Mouse (Mus musculus): ENCODE measurements around the gene Irf2. TPM values are rescaled to one million over a fixed set of nuclear protein-coding genes. Genes with fewer than 3 reads are reported as not detected.

The Irf2 gene
- polyA plus RNA-seq, 1 experiment from 2014 or later, result 11.0 TPM

DNA sequence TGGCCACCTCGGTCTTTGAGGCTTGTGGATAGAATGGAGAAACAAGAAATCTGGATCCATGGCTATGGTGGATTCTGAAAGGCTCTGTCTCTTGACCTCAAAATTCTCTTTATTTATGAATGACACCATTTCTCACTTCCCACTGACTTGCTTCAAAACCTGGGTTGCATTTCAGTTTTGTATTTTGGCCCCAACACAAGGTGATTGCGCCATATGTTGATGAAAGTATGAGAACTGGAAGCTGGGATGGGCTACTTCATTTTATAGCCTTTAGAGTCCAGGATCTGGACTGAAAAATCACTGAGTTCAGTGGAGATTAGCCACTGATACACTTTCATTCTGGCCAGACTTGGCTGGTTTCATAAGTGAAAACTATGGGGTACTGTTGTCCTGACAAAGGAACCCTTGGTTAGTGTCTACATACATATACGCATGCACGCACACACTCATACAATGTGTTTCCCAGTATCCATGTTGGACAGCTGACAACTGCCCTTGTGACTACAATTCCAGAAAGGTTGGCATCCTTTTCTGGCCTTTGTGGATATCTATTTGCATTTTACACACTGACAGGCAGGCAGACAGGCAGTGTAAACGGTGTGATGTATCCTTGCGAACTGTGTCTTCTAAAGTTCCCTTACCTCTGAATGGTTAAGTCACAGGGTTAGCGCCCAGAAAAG lies 89.3 kb downstream of the Irf2 start:
- DNase-seq (ENCODE audit: low spot score), result no peak
- Histone ChIP-seq H3K4me3 (replicated peaks; ENCODE audit: low read length) (no peak overlapping the region), H3K9ac (no peak overlapping the region), H3K4me1 (replicated peaks; ENCODE audit: control insufficient read depth, insufficient read depth, low read length) (no peaks in the 10 kb centered on the region), H3K9me3 (ENCODE audit: control insufficient read depth, low read length) (no peaks in the 10 kb centered on the region), H3K27ac (no peak overlapping the region), H3K27me3 (ENCODE audit: control insufficient read depth, insufficient read depth, low read length) (no peaks in the 10 kb centered on the region), H3K36me3 (replicated peaks; ENCODE audit: control insufficient read depth, insufficient read depth) (no peaks in the 10 kb centered on the region), H3K4me2 (replicated peaks) (no peak overlapping the region)
- 84% methylated on average over 7 of the region's 7 CpGs for WGBS
- no peak for ATAC-seq (ENCODE audit: low FRiP score)

DNA sequence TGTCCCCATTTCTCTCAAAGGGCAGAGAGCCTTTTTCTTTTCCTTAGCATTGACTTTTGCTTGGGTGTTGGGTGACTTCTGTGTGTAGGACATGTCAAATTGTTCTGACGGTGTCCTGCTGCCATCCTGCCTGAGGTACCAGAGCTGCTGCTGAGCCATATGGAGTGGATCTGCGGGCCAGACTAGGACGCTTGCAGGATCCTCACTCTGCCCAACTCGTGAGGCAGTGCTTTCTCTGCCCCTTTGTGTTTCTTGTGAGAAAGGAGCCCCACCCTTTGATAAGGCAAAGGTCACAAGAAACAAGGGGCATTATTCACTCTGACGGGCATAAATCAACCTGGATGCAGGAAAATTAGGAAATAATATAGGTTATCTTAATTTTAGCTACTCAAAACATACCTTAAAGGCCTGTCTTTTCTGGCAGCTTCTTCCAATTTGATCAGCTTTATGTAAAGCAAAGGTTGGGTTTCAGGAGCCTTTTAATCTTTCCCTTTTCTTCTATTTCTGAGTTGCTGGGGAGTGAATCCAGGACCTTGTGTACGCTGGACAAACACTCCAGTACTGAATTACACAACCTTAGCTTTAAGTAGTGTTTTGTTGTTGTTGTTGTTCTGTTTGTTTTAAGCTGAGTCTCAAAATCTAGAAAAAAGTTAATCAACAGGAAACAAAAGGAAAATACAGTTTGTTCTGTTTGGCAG lies 90.0 kb downstream of the Irf2 start:
- Histone ChIP-seq H3K4me1 (replicated peaks; ENCODE audit: control insufficient read depth, insufficient read depth, low read length) (no peaks in the 10 kb centered on the region), H3K27me3 (ENCODE audit: control insufficient read depth, insufficient read depth, low read length) (no peaks in the 10 kb centered on the region), H3K4me2 (replicated peaks) (no peak overlapping the region), H3K9me3 (ENCODE audit: control insufficient read depth, low read length) (no peaks in the 10 kb centered on the region), H3K36me3 (replicated peaks; ENCODE audit: control insufficient read depth, insufficient read depth) (no peaks in the 10 kb centered on the region), H3K9ac (no peak overlapping the region), H3K27ac (no peak overlapping the region), H3K4me3 (replicated peaks; ENCODE audit: low read length) (no peak overlapping the region)
- no peak for DNase-seq (ENCODE audit: low spot score)
- WGBS, result 69% methylated on average over 6 of the region's 6 CpGs
- no peak for ATAC-seq (ENCODE audit: low FRiP score)

DNA sequence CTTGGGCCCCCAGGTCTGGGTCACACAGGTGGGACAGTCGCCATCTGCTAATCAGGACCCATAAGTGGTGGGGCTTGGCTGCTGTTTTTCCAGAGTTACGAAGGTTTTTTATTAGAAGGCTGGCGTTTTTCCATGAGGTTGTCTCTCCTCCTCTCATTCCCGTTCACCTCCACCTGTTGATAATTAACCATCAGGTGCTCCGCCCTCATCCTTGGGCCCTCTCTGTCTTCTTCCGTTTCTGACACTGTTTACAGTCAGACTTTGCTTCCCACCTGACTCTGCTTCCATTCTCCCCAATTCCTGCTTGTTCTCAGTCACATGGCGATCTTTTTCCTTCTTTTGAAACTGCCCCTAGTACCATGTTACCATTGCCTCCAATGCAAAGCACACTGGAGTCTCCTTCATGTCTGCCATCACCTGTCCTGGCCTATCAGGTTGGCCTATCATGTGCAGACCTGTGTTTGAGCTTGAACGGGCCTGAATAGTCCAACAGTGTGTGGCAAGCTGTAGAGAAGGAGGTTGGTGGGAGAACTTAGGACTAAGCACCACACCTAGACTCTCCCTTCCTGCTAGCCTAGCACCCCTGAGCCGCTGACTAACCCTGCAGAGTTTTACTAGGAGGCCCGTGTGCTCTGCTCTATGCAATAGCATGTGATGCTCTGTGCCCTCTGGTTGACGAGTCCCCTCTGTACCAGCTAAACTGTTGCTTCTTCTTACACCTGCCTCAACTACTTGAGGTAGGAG lies 90.8 kb downstream of the Irf2 start:
- 93% methylated on average over 11 of the region's 11 CpGs for whole genome bisulfite sequencing
- no peaks in the 10 kb centered on the region for H3K4me1 ChIP-seq (replicated peaks; ENCODE audit: control insufficient read depth, insufficient read depth, low read length)
- no peak overlapping the region for H3K4me3 ChIP-seq (replicated peaks; ENCODE audit: low read length)
- H3K36me3 ChIP-seq (replicated peaks; ENCODE audit: control insufficient read depth, insufficient read depth), result no peaks in the 10 kb centered on the region
- H3K9ac ChIP-seq, result no peak overlapping the region
- no peaks in the 10 kb centered on the region for H3K27me3 ChIP-seq (ENCODE audit: control insufficient read depth, insufficient read depth, low read length)
- no peak overlapping the region for H3K27ac ChIP-seq
- no peaks in the 10 kb centered on the region for H3K9me3 ChIP-seq (ENCODE audit: control insufficient read depth, low read length)
- no peak overlapping the region for H3K4me2 ChIP-seq (replicated peaks)
- ATAC-seq (ENCODE audit: low FRiP score) (no peak), DNase-seq (ENCODE audit: low spot score) (no peak)

DNA sequence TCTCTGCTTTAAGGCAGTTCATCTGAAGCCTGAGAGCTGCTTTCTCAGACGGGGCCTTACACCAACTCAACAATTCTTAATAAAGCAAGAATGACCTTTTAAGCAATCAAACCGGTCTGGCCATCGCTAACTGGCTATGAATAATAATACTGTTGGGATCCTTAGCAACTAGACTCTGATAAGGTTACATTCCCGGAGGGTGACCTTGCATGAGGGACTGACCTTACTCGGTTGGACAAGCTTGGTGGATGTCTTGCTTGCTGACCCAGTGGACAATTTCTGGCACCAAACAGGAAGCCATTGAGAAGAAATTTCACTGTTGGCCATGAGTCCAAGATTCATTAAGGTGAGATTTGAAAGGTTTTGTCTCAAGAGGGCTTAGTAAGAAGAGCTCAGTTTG lies 92.4 kb downstream of the Irf2 start:
- DNase-seq (ENCODE audit: low spot score), result no peak
- no peak overlapping the region for H3K4me2 ChIP-seq (replicated peaks)
- no peak for ATAC-seq (ENCODE audit: low FRiP score)
- no peaks in the 10 kb centered on the region for H3K9me3 ChIP-seq (ENCODE audit: control insufficient read depth, low read length)
- H3K27me3 ChIP-seq (ENCODE audit: control insufficient read depth, insufficient read depth, low read length), result no peaks in the 10 kb centered on the region
- no peaks in the 10 kb centered on the region for H3K36me3 ChIP-seq (replicated peaks; ENCODE audit: control insufficient read depth, insufficient read depth)
- H3K4me3 ChIP-seq (replicated peaks; ENCODE audit: low read length), result no peak overlapping the region
- H3K4me1 ChIP-seq (replicated peaks; ENCODE audit: control insufficient read depth, insufficient read depth, low read length), result no peaks in the 10 kb centered on the region
- H3K27ac ChIP-seq, result no peak overlapping the region
- 84% methylated on average over 5 of the region's 5 CpGs for WGBS
- no peak overlapping the region for H3K9ac ChIP-seq

DNA sequence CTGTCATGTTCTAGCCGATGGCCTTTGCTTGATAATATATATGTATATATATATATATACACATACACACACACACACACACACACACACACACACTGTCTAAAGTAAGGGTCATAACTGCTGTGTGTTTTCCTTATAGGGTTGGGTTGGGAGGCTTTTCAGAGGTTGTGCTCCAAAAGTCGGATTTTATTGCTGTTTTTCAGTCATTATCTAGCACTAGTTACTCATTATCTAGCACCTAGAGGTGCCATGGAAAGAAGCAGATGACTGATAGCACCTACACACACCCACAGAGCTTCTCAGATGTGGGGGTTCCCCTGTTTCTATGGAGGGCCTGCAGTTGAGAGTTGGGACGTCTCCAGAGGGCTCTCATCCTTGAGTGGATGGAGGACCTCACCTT lies 92.9 kb downstream of the Irf2 start:
- Histone ChIP-seq H3K27ac (no peak overlapping the region), H3K9me3 (ENCODE audit: control insufficient read depth, low read length) (no peaks in the 10 kb centered on the region), H3K4me1 (replicated peaks; ENCODE audit: control insufficient read depth, insufficient read depth, low read length) (no peaks in the 10 kb centered on the region), H3K9ac (no peak overlapping the region), H3K36me3 (replicated peaks; ENCODE audit: control insufficient read depth, insufficient read depth) (no peaks in the 10 kb centered on the region), H3K4me3 (replicated peaks; ENCODE audit: low read length) (no peak overlapping the region), H3K4me2 (replicated peaks) (no peak overlapping the region), H3K27me3 (ENCODE audit: control insufficient read depth, insufficient read depth, low read length) (no peaks in the 10 kb centered on the region)
- DNase-seq (ENCODE audit: low spot score), result no peak
- no peak for ATAC-seq (ENCODE audit: low FRiP score)
- 87% methylated on average over 3 of the region's 3 CpGs for WGBS

DNA sequence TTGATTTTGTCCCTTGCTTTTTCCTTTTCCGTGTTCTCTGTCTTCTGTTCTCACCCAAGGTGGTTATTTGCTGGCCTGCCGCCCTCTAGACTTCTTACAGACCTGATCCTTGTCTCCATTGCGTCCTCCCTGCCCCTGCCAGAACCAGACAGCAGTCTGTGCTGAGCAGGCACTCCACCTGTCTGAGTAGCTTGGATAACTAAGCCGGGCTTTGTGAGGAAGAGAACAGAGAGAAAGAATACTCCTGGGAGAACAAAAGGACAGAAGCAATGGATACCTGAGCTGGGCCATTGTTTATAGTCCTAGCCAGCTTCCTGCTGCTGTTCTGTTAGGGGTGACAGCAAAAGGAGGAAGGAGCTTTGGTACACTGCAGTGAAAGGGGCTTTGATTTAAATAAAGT lies 94.2 kb downstream of the Irf2 start:
- no peak for ATAC-seq (ENCODE audit: low FRiP score)
- Histone ChIP-seq H3K27ac (no peak overlapping the region), H3K9me3 (ENCODE audit: control insufficient read depth, low read length) (no peaks in the 10 kb centered on the region), H3K36me3 (replicated peaks; ENCODE audit: control insufficient read depth, insufficient read depth) (peaks cover 9% of the 10 kb centered on the region; the same call in 1 of the 2 replicates), H3K27me3 (ENCODE audit: control insufficient read depth, insufficient read depth, low read length) (no peaks in the 10 kb centered on the region), H3K4me1 (replicated peaks; ENCODE audit: control insufficient read depth, insufficient read depth, low read length) (no peaks in the 10 kb centered on the region), H3K4me3 (replicated peaks; ENCODE audit: low read length) (no peak overlapping the region), H3K4me2 (replicated peaks) (no peak overlapping the region), H3K9ac (no peak overlapping the region)
- no peak for DNase-seq (ENCODE audit: low spot score)
- 68% methylated on average over 4 of the region's 4 CpGs for WGBS

DNA sequence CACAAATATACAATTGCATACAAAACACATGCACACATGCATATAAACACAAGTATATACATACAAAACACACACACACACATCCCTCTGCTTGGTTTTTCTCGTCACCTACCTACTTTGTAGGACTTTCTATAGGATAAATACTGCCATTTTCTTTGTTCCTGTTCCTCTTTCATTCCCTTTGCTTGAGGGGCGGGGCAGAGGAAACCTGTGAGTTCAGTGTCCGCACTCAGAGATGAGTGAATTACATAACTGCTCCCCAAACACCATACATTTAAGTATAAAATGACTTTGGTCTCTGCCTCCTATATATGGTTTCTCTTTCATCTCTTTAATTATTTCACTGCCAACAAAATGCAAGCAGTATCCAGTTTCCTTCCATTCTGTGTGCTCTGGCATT lies 94.9 kb downstream of the Irf2 start:
- H3K9ac ChIP-seq, result no peak overlapping the region
- H3K27ac ChIP-seq, result no peak overlapping the region
- DNase-seq (ENCODE audit: low spot score), result no peak
- H3K4me2 ChIP-seq (replicated peaks), result no peak overlapping the region
- H3K4me3 ChIP-seq (replicated peaks; ENCODE audit: low read length), result no peak overlapping the region
- no peaks in the 10 kb centered on the region for H3K9me3 ChIP-seq (ENCODE audit: control insufficient read depth, low read length)
- no peak for ATAC-seq (ENCODE audit: low FRiP score)
- H3K36me3 ChIP-seq (replicated peaks; ENCODE audit: control insufficient read depth, insufficient read depth), result peaks cover 15% of the 10 kb centered on the region; the same call in 1 of the 2 replicates
- H3K27me3 ChIP-seq (ENCODE audit: control insufficient read depth, insufficient read depth, low read length), result no peaks in the 10 kb centered on the region
- H3K4me1 ChIP-seq (replicated peaks; ENCODE audit: control insufficient read depth, insufficient read depth, low read length), result no peaks in the 10 kb centered on the region
- WGBS, result 94% methylated on average over 3 of the region's 3 CpGs

DNA sequence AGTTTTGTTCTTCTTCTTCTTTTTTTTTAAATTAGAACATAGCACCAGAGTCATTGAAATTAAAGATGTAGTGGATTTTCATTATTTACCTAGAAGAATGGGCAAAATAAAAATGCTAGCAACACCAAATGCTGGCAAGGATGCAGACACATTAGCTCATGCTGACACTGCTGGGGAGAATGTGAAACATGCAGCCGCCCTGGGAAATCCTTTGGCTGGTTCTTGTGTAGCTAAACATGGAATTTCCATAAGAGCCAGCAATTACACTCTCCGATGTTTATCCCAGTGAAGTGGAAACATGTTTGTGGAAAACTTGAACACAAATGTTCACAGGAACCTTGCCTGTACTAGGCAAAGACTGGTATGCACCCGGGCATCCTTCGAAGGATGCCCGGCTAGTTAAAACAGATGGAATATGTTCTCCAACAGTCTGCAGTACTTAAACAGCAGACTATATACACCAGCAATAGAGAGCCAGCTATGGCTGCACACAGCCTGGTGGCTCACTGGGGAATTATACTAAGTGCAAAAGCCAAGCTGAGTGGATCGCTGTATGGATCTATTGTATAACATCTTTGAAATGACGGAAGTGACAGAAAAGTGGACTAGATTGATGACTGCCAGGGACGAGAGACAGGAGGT lies 96.6 kb downstream of the Irf2 start:
- no peak overlapping the region for H3K4me2 ChIP-seq (replicated peaks)
- H3K9me3 ChIP-seq (ENCODE audit: control insufficient read depth, low read length), result no peaks in the 10 kb centered on the region
- H3K36me3 ChIP-seq (replicated peaks; ENCODE audit: control insufficient read depth, insufficient read depth), result peaks cover 17% of the 10 kb centered on the region; the same call in 1 of the 2 replicates
- H3K4me3 ChIP-seq (replicated peaks; ENCODE audit: low read length), result no peak overlapping the region
- no peak overlapping the region for H3K27ac ChIP-seq
- no peak for DNase-seq (ENCODE audit: low spot score)
- no peak overlapping the region for H3K9ac ChIP-seq
- no peaks in the 10 kb centered on the region for H3K27me3 ChIP-seq (ENCODE audit: control insufficient read depth, insufficient read depth, low read length)
- no peak for ATAC-seq (ENCODE audit: low FRiP score)
- H3K4me1 ChIP-seq (replicated peaks; ENCODE audit: control insufficient read depth, insufficient read depth, low read length), result no peaks in the 10 kb centered on the region
- WGBS, result 84% methylated on average over 8 of the region's 8 CpGs

DNA sequence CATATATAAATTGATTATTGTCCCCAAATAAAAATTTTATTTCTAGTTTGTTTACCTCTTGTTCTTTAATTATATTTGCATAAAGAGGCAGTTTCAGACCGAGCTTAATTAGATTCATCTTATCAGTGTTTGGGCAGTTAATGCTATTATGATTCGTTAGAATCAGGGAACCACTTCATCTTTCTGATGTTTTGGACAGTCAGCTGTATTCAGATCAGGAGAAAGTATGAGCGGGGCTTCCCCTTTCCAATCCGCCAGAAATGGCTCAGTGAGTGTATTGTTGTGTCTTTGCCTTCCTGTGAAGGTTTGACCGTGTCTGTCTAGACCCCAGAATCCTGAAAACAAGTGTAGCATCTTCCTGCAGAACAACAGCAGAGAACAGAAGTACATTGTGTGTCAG lies 97.4 kb downstream of the Irf2 start:
- H3K4me2 ChIP-seq (replicated peaks), result no peak overlapping the region
- H3K9ac ChIP-seq, result no peak overlapping the region
- no peaks in the 10 kb centered on the region for H3K27me3 ChIP-seq (ENCODE audit: control insufficient read depth, insufficient read depth, low read length)
- H3K36me3 ChIP-seq (replicated peaks; ENCODE audit: control insufficient read depth, insufficient read depth), result peaks cover 17% of the 10 kb centered on the region; the same call in 1 of the 2 replicates
- no peak overlapping the region for H3K4me3 ChIP-seq (replicated peaks; ENCODE audit: low read length)
- no peak for ATAC-seq (ENCODE audit: low FRiP score)
- no peaks in the 10 kb centered on the region for H3K4me1 ChIP-seq (replicated peaks; ENCODE audit: control insufficient read depth, insufficient read depth, low read length)
- 81% methylated on average over 5 of the region's 5 CpGs for WGBS
- no peak for DNase-seq (ENCODE audit: low spot score)
- no peak overlapping the region for H3K27ac ChIP-seq
- no peaks in the 10 kb centered on the region for H3K9me3 ChIP-seq (ENCODE audit: control insufficient read depth, low read length)
